Mouse (Mus musculus) liver, embryonic 14.5 days (tissue): ENCODE data around the gene Fanci. TPM values are rescaled to one million over a fixed set of nuclear protein-coding genes. Genes with fewer than 3 reads are reported as not detected.

Experiments
- ATAC-seq: fragments of 200-750 bp; cut with Nextera tagmentation; 2 replicates; pipeline ENCODE4 v1.8.0; 2017; ENCODE audit warnings: moderate number of reproducible peaks, mild to moderate bottlenecking, moderate library complexity; ENCODE audit not compliant: insufficient read depth
- DNase-seq, 3 experiments: peaks; one replicate each; pipeline ENCODE4 v3.0.0-alpha.2; 2012 to 2013; ENCODE audit warnings: low read depth in 3 of 3, low spot score in 3 of 3
- H3K27ac ChIP-seq: fragments of 300-500 bp; sonication (generic); 2 replicates; pipeline ENCODE4 v1.5.1; 2014; ENCODE audit warnings: moderate library complexity, mild to moderate bottlenecking, control low read depth, inconsistent platforms
- H3K27me3 ChIP-seq: fragments of 300-500 bp; sonication (generic); 2 replicates; pipeline ENCODE4 v1.6.1; 2014; ENCODE audit warnings: mild to moderate bottlenecking, low read length, moderate library complexity; ENCODE audit not compliant: control insufficient read depth, insufficient read depth
- H3K36me3 ChIP-seq: fragments of 300-500 bp; sonication (generic); replicated peaks from 2 replicates; pipeline ENCODE4 v1.6.1; 2014; ENCODE audit warnings: low read depth; ENCODE audit not compliant: control insufficient read depth, insufficient read depth
- H3K4me1 ChIP-seq, 2 experiments: fragments of 200-500 bp in 1 of 2; fragments of 300-500 bp in 1 of 2; sonication (generic) in 1 of 2; replicated peaks; 2 replicates each; pipeline ENCODE4 v1.6.1; 2012 to 2014; ENCODE audit warnings: antibody characterized with exemption in 1 of 2, inconsistent platforms in 1 of 2, low read length in 1 of 2; ENCODE audit not compliant: control insufficient read depth in 2 of 2, insufficient read depth in 2 of 2
- H3K4me2 ChIP-seq: fragments of 300-500 bp; sonication (generic); 2 replicates; pipeline ENCODE4 v1.6.1; 2014; ENCODE audit warnings: low read depth, mild to moderate bottlenecking, control low read depth, moderate library complexity
- H3K4me3 ChIP-seq, 2 experiments: fragments of 200-500 bp in 1 of 2; fragments of 300-500 bp in 1 of 2; sonication (generic) in 1 of 2; 2 replicates each; pipeline ENCODE4 v1.5.1; 2012 to 2014; ENCODE audit warnings: low read depth in 2 of 2, low read length in 2 of 2, mild to moderate bottlenecking in 2 of 2, control low read depth in 1 of 2, inconsistent platforms in 1 of 2, moderate library complexity in 1 of 2; ENCODE audit not compliant: insufficient read depth in 1 of 2
- H3K9ac ChIP-seq: fragments of 300-500 bp; sonication (generic); replicated peaks from 2 replicates; pipeline ENCODE4 v1.6.1; 2014; ENCODE audit warnings: mild to moderate bottlenecking, control low read depth, moderate library complexity
- H3K9me3 ChIP-seq: fragments of 300-500 bp; sonication (generic); 2 replicates; pipeline ENCODE4 v1.6.1; 2016; ENCODE audit warnings: low read length, mixed read lengths; ENCODE audit not compliant: control insufficient read depth
- CTCF ChIP-seq: IDR thresholded peaks from 2 replicates; pipeline ENCODE4 v1.5.1; 2016; ENCODE audit warnings: antibody characterized with exemption, low read depth, control low read depth
- EP300 ChIP-seq: IDR thresholded peaks from 2 replicates; pipeline ENCODE4 v1.6.1; 2016; ENCODE audit warnings: antibody characterized with exemption, low read depth
- WGBS: fragments of 180-500 bp; shearing (Covaris S2); extraction: QIAGEN DNeasy Blood & Tissue Kit; methylation state at CpG from one replicate; pipeline ENCODE4 v1.1.7; 2014; ENCODE audit not compliant: insufficient replicate concordance; 5-methylcytosine and 5-hydroxymethylcytosine counted together
- polyA plus RNA-seq, 2 experiments: library from polyadenylated mRNA; depleted of rRNA in 1 of 2; stranded (reverse) in 1 of 2; unstranded in 1 of 2; fragments of >200 nt; fragmentation: Nextera tagmentation in 1 of 2; extraction: Ambion mirVana in 1 of 2; gene quantifications; 2 replicates each; pipeline versions ENCODE4 v1.2.1 to v1.2.3; 2012 to 2014

Gene Fanci
- polyA plus RNA-seq, 2 experiments: 6.7 to 10.0 TPM

- H3K4me1 ChIP-seq: peaks cover 12 to 18% of the 10 kb centered on the region in 2 experiments
- no peak overlapping the region for H3K4me2 ChIP-seq
- peaks cover 3% of the 10 kb centered on the region; the same call in 1 of the 2 replicates for H3K27me3 ChIP-seq
- no peak for DNase-seq
- H3K4me3 ChIP-seq: no peak overlapping the region
- TF ChIP-seq CTCF (peak; percentile 53), EP300 (no peak)
- H3K27ac ChIP-seq: no peak overlapping the region
- no peak for ATAC-seq
- H3K36me3 ChIP-seq: no peaks in the 10 kb centered on the region
- no peaks in the 10 kb centered on the region for H3K9me3 ChIP-seq
- 42% methylated on average over 7 of the region's 7 CpGs for WGBS
- H3K9ac ChIP-seq: no peak overlapping the region
These were observed 79.7 kb downstream of the Fanci start for GRCm38 (mm10) chr7:79471436-79471835.

- Histone ChIP-seq H3K9ac (no peak overlapping the region), H3K4me2 (no peak overlapping the region), H3K27ac (no peak overlapping the region), H3K4me1 (peaks cover 8 to 12% of the 10 kb centered on the region in 2 experiments; a peak in 3 of 4 replicates), H3K36me3 (no peaks in the 10 kb centered on the region), H3K27me3 (no peaks in the 10 kb centered on the region), H3K9me3 (no peaks in the 10 kb centered on the region), H3K4me3 (no peak overlapping the region)
- no peak for DNase-seq
- no peak for ATAC-seq
- TF ChIP-seq EP300: no peak
- peak; percentile 75 for TF ChIP-seq CTCF
- 51% methylated on average over 2 of the region's 2 CpGs for WGBS
These were observed 81.1 kb downstream of the Fanci start for GRCm38 (mm10) chr7:79472792-79473191.

GRCm38 (mm10) chr7:79473496-79474194 lies 81.9 kb downstream of the Fanci start:
- ATAC-seq (no peak), DNase-seq (no peak)
- Histone ChIP-seq H3K4me1 (peaks cover 4 to 6% of the 10 kb centered on the region in 2 experiments; a peak in 3 of 4 replicates), H3K9ac (no peak overlapping the region), H3K27ac (no peak overlapping the region), H3K36me3 (no peaks in the 10 kb centered on the region), H3K4me3 (no peak overlapping the region), H3K4me2 (no peak overlapping the region), H3K9me3 (no peaks in the 10 kb centered on the region), H3K27me3 (no peaks in the 10 kb centered on the region)
- 75% methylated on average over 9 of the region's 9 CpGs for WGBS
- TF ChIP-seq EP300 (no peak), CTCF (no peak)

DNA sequence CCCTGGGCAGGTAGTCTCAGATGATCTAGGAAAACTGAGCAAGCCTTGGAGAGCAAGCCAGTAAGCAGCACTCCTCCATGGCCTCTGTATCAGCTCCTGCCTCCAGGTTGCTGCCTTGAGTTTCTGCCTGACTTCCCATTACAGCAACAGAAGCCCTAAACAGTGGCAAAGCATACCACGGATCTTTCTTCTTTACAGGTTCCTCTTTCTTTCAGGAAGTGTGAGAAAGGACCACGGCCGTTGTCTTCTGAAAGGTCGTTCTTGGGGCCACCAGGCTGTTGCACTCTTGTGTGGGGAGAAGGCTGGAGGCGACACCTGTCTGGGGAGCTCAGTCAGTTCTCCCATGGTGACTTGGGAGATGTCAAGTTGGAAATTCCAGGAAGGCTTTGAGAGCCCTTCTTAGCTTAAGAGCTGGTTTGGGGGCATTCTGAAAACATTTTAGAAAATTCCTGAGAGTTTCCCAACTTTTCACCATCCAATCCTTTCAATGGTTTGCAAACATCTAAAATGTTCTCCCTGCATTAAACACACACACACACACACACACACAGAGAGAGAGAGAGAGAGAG lies 83.2 kb downstream of the Fanci start:
- TF ChIP-seq CTCF: no peak
- TF ChIP-seq EP300: no peak
- Histone ChIP-seq H3K27ac (no peak overlapping the region), H3K36me3 (no peaks in the 10 kb centered on the region), H3K27me3 (no peaks in the 10 kb centered on the region), H3K9ac (no peak overlapping the region), H3K9me3 (no peaks in the 10 kb centered on the region), H3K4me2 (no peak overlapping the region), H3K4me3 (no peak overlapping the region), H3K4me1 (no peaks in the 10 kb centered on the region)
- DNase-seq (no peak), ATAC-seq (no peak)
- 16% methylated on average over 5 of the region's 5 CpGs for WGBS

DNA sequence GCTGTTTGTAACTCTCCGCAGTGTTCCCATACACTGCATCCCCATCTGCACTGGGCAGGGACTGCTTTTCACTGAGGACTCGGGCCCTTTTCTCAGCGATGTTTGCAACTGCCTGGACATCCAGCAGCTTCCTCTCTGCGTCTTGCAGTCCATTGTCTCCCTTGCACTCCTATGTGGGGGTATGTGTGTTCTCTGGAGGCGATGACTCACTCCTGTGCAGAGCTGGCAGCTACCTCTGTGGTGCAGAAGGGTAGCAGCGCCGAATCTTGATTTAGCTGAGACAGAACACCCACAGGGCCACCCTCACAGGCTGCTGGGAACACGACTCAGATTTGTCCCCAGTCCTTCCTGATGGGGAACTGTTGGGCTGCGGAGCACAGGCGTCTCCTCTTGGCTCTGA lies 94.8 kb downstream of the Fanci start:
- Histone ChIP-seq H3K27ac (no peak overlapping the region), H3K36me3 (no peaks in the 10 kb centered on the region), H3K4me3 (no peak overlapping the region), H3K4me2 (no peak overlapping the region), H3K9me3 (no peaks in the 10 kb centered on the region), H3K27me3 (no peaks in the 10 kb centered on the region), H3K4me1 (no peaks in the 10 kb centered on the region), H3K9ac (no peak overlapping the region)
- DNase-seq (no peak), ATAC-seq (no peak)
- no peak for TF ChIP-seq EP300
- TF ChIP-seq CTCF: no peak
- WGBS: 26% methylated on average over 10 of the region's 10 CpGs
